Mouse (Mus musculus): Measurements from ENCODE around the gene Dlgap3.
A peak's percentile ranks its signal among the peaks of the same experiment; 100 is the strongest.

DNA sequence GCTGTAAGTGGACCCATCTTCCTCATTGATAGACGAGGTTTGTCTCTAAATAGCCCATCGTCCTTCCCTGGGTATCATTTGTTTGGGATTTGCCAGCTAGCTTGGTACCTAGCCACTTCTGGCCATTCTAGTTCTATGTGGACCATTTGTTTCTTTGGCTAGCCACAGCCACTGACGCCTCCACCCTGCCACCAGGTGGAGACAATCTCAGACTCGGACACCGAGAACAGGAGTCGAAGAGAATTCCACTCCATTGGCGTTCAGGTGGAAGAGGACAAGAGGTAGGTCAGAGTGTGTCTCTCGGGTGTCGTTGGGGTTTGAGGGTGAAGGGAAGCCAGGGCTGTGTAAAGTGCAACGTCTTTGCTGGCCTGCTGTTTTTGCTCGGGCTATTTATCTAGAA, 46.1 kb downstream of the Dlgap3 start:
- peak; percentile 47; the same call in 1 of the 2 replicates for TF ChIP-seq CTCF (IDR thresholded peaks at IDR 0.05; ENCODE audit: borderline replicate concordance, extremely low read depth, insufficient read depth, insufficient read length)
- no peak for TF ChIP-seq POLR2A (IDR thresholded peaks at IDR 0.05; ENCODE audit: borderline replicate concordance, extremely low read depth, insufficient read depth, insufficient read length, poor library complexity, severe bottlenecking)

Data from brain, embryonic 14.5 days (tissue).